Mouse (Mus musculus): ENCODE data around the gene Olfr1371. TPM values are rescaled to one million over a fixed set of nuclear protein-coding genes. Genes with fewer than 3 reads are reported as not detected.
A peak's percentile ranks its signal among the peaks of the same experiment; 100 is the strongest.
"Not testable (repeated sequence)": the region's sequence is repeated elsewhere in the genome, so short reads cannot be mapped to it uniquely, and the experiment has no call there.

The Olfr1371 gene
- polyA plus RNA-seq, 1 experiment from 2014 or later: not detected

GRCm38 (mm10) chr11:52225986-52226599, 12.3 kb upstream of the Olfr1371 start:
- no peak for ATAC-seq (ENCODE audit: insufficient number of reproducible peaks, low FRiP score, low TSS enrichment, low read depth)
- Histone ChIP-seq H3K4me2 (replicated peaks) (no peak overlapping the region), H3K9ac (no peak overlapping the region), H3K4me1 (peaks cover 9% of the 10 kb centered on the region; the same call in 1 of the 2 replicates), H3K27ac (replicated peaks) (no peak overlapping the region), H3K27me3 (peaks cover 5% of the 10 kb centered on the region; the same call in 1 of the 2 replicates), H3K36me3 (no peaks in the 10 kb centered on the region), H3K4me3 (replicated peaks) (no peak overlapping the region), H3K9me3 (replicated peaks) (no peaks in the 10 kb centered on the region)
- 50% methylated on average over 3 of the region's 3 CpGs for WGBS

GRCm38 (mm10) chr11:52223968-52224682, 10.3 kb upstream of the Olfr1371 start:
- H3K4me2 ChIP-seq (replicated peaks): peak overlapping the region; percentile 41
- no peaks in the 10 kb centered on the region for H3K9me3 ChIP-seq (replicated peaks)
- H3K27ac ChIP-seq (replicated peaks): peak overlapping the region; percentile 55
- WGBS: 8% methylated on average over 19 of the region's 19 CpGs
- no peak overlapping the region for H3K9ac ChIP-seq
- H3K4me1 ChIP-seq: 0 out of 2 replicates have a peak, but pooled peaks cover 4% of the 10 kb centered on the region
- H3K4me3 ChIP-seq (replicated peaks): peak overlapping the region; percentile 32
- ATAC-seq (ENCODE audit: insufficient number of reproducible peaks, low FRiP score, low TSS enrichment, low read depth): peak; percentile 70; the same call in 1 of the 2 replicates
- no peaks in the 10 kb centered on the region for H3K36me3 ChIP-seq
- peaks cover 5% of the 10 kb centered on the region; the same call in 1 of the 2 replicates for H3K27me3 ChIP-seq

- Histone ChIP-seq H3K27ac (replicated peaks) (no peak overlapping the region), H3K36me3 (no peaks in the 10 kb centered on the region), H3K4me3 (replicated peaks) (no peak overlapping the region), H3K27me3 (peaks cover 5% of the 10 kb centered on the region; the same call in 1 of the 2 replicates), H3K9ac (no peak overlapping the region), H3K4me2 (replicated peaks) (no peak overlapping the region), H3K4me1 (0 out of 2 replicates have a peak, but pooled peaks cover 4% of the 10 kb centered on the region), H3K9me3 (replicated peaks) (no peaks in the 10 kb centered on the region)
- no peak for ATAC-seq (ENCODE audit: insufficient number of reproducible peaks, low FRiP score, low TSS enrichment, low read depth)
- WGBS: 71% methylated on average over 6 of the region's 6 CpGs
These were observed 9.1 kb upstream of the Olfr1371 start for GRCm38 (mm10) chr11:52222891-52223290.

- H3K27ac ChIP-seq (replicated peaks); H3K36me3 ChIP-seq; ATAC-seq (ENCODE audit: insufficient number of reproducible peaks, low FRiP score, low TSS enrichment, low read depth); H3K4me3 ChIP-seq (replicated peaks); H3K9ac ChIP-seq; H3K9me3 ChIP-seq (replicated peaks); H3K4me2 ChIP-seq (replicated peaks); H3K27me3 ChIP-seq; H3K4me1 ChIP-seq: not testable (repeated sequence)
- 86% methylated on average over 6 of the region's 6 CpGs for WGBS
These were observed 8.1 kb upstream of the Olfr1371 start for GRCm38 (mm10) chr11:52221921-52222320.

GRCm38 (mm10) chr11:52220282-52220681, 6.5 kb upstream of the Olfr1371 start:
- no peaks in the 10 kb centered on the region for H3K9me3 ChIP-seq (replicated peaks)
- H3K4me3 ChIP-seq (replicated peaks): no peak overlapping the region
- H3K27ac ChIP-seq (replicated peaks): no peak overlapping the region
- 0 out of 2 replicates have a peak, but pooled peaks cover 4% of the 10 kb centered on the region for H3K4me1 ChIP-seq
- ATAC-seq (ENCODE audit: insufficient number of reproducible peaks, low FRiP score, low TSS enrichment, low read depth): no peak
- peaks cover 5% of the 10 kb centered on the region; the same call in 1 of the 2 replicates for H3K27me3 ChIP-seq
- no peak overlapping the region for H3K4me2 ChIP-seq (replicated peaks)
- 7% methylated on average over 4 of the region's 4 CpGs for whole genome bisulfite sequencing
- H3K9ac ChIP-seq: 0 out of 2 replicates have a peak overlapping the region, but pooled peaks have one; percentile 12
- no peaks in the 10 kb centered on the region for H3K36me3 ChIP-seq

- not testable (repeated sequence) for H3K27me3 ChIP-seq; H3K4me1 ChIP-seq; H3K36me3 ChIP-seq; ATAC-seq (ENCODE audit: insufficient number of reproducible peaks, low FRiP score, low TSS enrichment, low read depth); H3K27ac ChIP-seq (replicated peaks); H3K9me3 ChIP-seq (replicated peaks); H3K4me2 ChIP-seq (replicated peaks); H3K9ac ChIP-seq; H3K4me3 ChIP-seq (replicated peaks)
- WGBS: 82% methylated on average over 8 of the region's 8 CpGs
These were observed 17.2 kb downstream of the Olfr1371 start for GRCm38 (mm10) chr11:52196496-52197023.

GRCm38 (mm10) chr11:52180651-52181050, 33.1 kb downstream of the Olfr1371 start:
- H3K27ac ChIP-seq (replicated peaks); H3K4me3 ChIP-seq (replicated peaks); ATAC-seq (ENCODE audit: insufficient number of reproducible peaks, low FRiP score, low TSS enrichment, low read depth); H3K27me3 ChIP-seq; H3K9me3 ChIP-seq (replicated peaks); H3K4me2 ChIP-seq (replicated peaks); H3K4me1 ChIP-seq; H3K36me3 ChIP-seq; H3K9ac ChIP-seq: not testable (repeated sequence)
- WGBS: 90% methylated on average over 4 of the region's 4 CpGs

- H3K4me2 ChIP-seq (replicated peaks); H3K4me1 ChIP-seq; H3K4me3 ChIP-seq (replicated peaks); H3K27ac ChIP-seq (replicated peaks); H3K36me3 ChIP-seq; H3K27me3 ChIP-seq; H3K9ac ChIP-seq; H3K9me3 ChIP-seq (replicated peaks); ATAC-seq (ENCODE audit: insufficient number of reproducible peaks, low FRiP score, low TSS enrichment, low read depth): not testable (repeated sequence)
- WGBS: 86% methylated on average over 2 of the region's 3 CpGs
These were observed 33.9 kb downstream of the Olfr1371 start for GRCm38 (mm10) chr11:52179897-52180296.

GRCm38 (mm10) chr11:52168461-52168860, 45.3 kb downstream of the Olfr1371 start:
- no peak overlapping the region for H3K9ac ChIP-seq

GRCm38 (mm10) chr11:52167901-52168302, 45.9 kb downstream of the Olfr1371 start:
- WGBS: under 1% methylated on average over 28 of the region's 42 CpGs
- peak; percentile 76 for ATAC-seq (ENCODE audit: insufficient number of reproducible peaks, low FRiP score, low TSS enrichment, low read depth)
- Histone ChIP-seq H3K27me3 (peaks cover 51% of the 10 kb centered on the region), H3K4me1 (peaks cover 14% of the 10 kb centered on the region), H3K4me2 (replicated peaks) (peak overlapping the region; percentile 76), H3K4me3 (replicated peaks) (peak overlapping the region; percentile 45)
- not testable (repeated sequence) for H3K9ac ChIP-seq; H3K9me3 ChIP-seq (replicated peaks); H3K27ac ChIP-seq (replicated peaks); H3K36me3 ChIP-seq

More at GRCm38 (mm10) chr11:52168461-52168860, 45.3 kb downstream of the Olfr1371 start:
- Histone ChIP-seq H3K27ac (replicated peaks) (no peak overlapping the region), H3K4me2 (replicated peaks) (peak overlapping the region; percentile 76), H3K4me1 (peaks cover 14% of the 10 kb centered on the region), H3K4me3 (replicated peaks) (peak overlapping the region; percentile 45), H3K9me3 (replicated peaks) (no peaks in the 10 kb centered on the region), H3K27me3 (peaks cover 51% of the 10 kb centered on the region), H3K36me3 (no peaks in the 10 kb centered on the region)
- no peak for ATAC-seq (ENCODE audit: insufficient number of reproducible peaks, low FRiP score, low TSS enrichment, low read depth)
- WGBS: 18% methylated on average over 12 of the region's 12 CpGs

- Histone ChIP-seq H3K27ac (replicated peaks) (no peak overlapping the region), H3K4me2 (replicated peaks) (peak overlapping the region; percentile 76), H3K27me3 (peaks cover 51% of the 10 kb centered on the region), H3K9me3 (replicated peaks) (no peaks in the 10 kb centered on the region), H3K4me1 (peaks cover 14% of the 10 kb centered on the region), H3K4me3 (replicated peaks) (peak overlapping the region; percentile 12), H3K9ac (no peak overlapping the region), H3K36me3 (no peaks in the 10 kb centered on the region)
- no peak for ATAC-seq (ENCODE audit: insufficient number of reproducible peaks, low FRiP score, low TSS enrichment, low read depth)
- WGBS: 2% methylated on average over 21 of the region's 21 CpGs
These were observed 46.7 kb downstream of the Olfr1371 start for GRCm38 (mm10) chr11:52167126-52167525.

Measured in embryonic facial prominence, embryonic 15.5 days (tissue).